ENCODE assay signal across 29 mouse cellular contexts in genomic region chr1:77338346-77338745, GRCm38 (mm10).
DNase-seq lines count a peak whose midpoint lies in the region; ATAC-seq and TF ChIP-seq lines count a peak whose summit lies in the region.
"Had no signal": no experiment of that assay in that cellular context is flagged by ENCODE, and none has a peak within 500 bp of the region (broad histone marks: within the 10 kb centered on the region; RNA-seq: fewer than 3 reads in every experiment).

No protein-coding gene starts in this region.

- no peak overlapping the region for H3K4me3 ChIP-seq in stomach, embryonic 16.5 days (replicated peaks; ENCODE audit: low read length)
- no peak overlapping the region for H3K4me3 ChIP-seq in stomach, postnatal 0 days (ENCODE audit: low read depth, low read length)
- H3K4me3 ChIP-seq in embryonic facial prominence, embryonic 12.5 days: no peak overlapping the region
- H3K4me3 ChIP-seq in midbrain, embryonic 10.5 days: no peak overlapping the region
- H3K4me3 ChIP-seq: forebrain, embryonic 13.5 days; hindbrain, embryonic 12.5 days; liver, embryonic 13.5 days had no signal

- H3K4me1 ChIP-seq in stomach, embryonic 16.5 days (ENCODE audit: control insufficient read depth, insufficient read depth, low read length): no peaks in the 10 kb centered on the region; the same call in 1 of the 2 replicates
- H3K4me1 ChIP-seq in stomach, postnatal 0 days (replicated peaks; ENCODE audit: control insufficient read depth, insufficient read depth): no peaks in the 10 kb centered on the region
- peaks cover 20% of the 10 kb centered on the region for H3K4me1 ChIP-seq in embryonic facial prominence, embryonic 12.5 days
- peaks cover 11% of the 10 kb centered on the region for H3K4me1 ChIP-seq in midbrain, embryonic 10.5 days
- H3K4me1 ChIP-seq: hindbrain, embryonic 12.5 days; liver, embryonic 13.5 days had no signal

- ATAC-seq in stomach, embryonic 16.5 days (ENCODE audit: insufficient read depth, low FRiP score): peak; percentile 44; the same call in 1 of the 2 replicates
- ATAC-seq in stomach, postnatal 0 days (ENCODE audit: low FRiP score, low TSS enrichment): no peak
- no peak for ATAC-seq in embryonic facial prominence, embryonic 12.5 days (ENCODE audit: insufficient number of reproducible peaks, insufficient read depth, low FRiP score, low TSS enrichment)
- ATAC-seq: CD4-positive, CD25-positive, alpha-beta regulatory T cell, adult 4 months; forebrain, embryonic 13.5 days; lung, postnatal 0 days; midbrain, embryonic 16.5 days had no signal

- no peaks in the 10 kb centered on the region for H3K9me3 ChIP-seq in stomach, embryonic 16.5 days (replicated peaks; ENCODE audit: control insufficient read depth, low read length)
- H3K9me3 ChIP-seq in stomach, postnatal 0 days (ENCODE audit: control insufficient read depth, low read length): no peaks in the 10 kb centered on the region
- no peaks in the 10 kb centered on the region for H3K9me3 ChIP-seq in embryonic facial prominence, embryonic 12.5 days
- H3K9me3 ChIP-seq in midbrain, embryonic 10.5 days (replicated peaks): no peaks in the 10 kb centered on the region
- H3K9me3 ChIP-seq: forebrain, embryonic 13.5 days; hindbrain, embryonic 12.5 days; liver, embryonic 13.5 days had no signal

- peak overlapping the region; percentile 5; the same call in 1 of the 2 replicates for H3K27ac ChIP-seq in stomach, embryonic 16.5 days (ENCODE audit: low read length)
- H3K27ac ChIP-seq in stomach, postnatal 0 days (replicated peaks): no peak overlapping the region
- H3K27ac ChIP-seq in embryonic facial prominence, embryonic 12.5 days: 0 out of 2 replicates have a peak overlapping the region, but pooled peaks have one; percentile 30
- H3K27ac ChIP-seq in midbrain, embryonic 10.5 days (replicated peaks): no peak overlapping the region
- H3K27ac ChIP-seq: forebrain, embryonic 13.5 days; hindbrain, embryonic 12.5 days; liver, embryonic 13.5 days; macrophage had no signal

- H3K27me3 ChIP-seq in stomach, embryonic 16.5 days (ENCODE audit: control insufficient read depth, insufficient read depth, low read length): no peaks in the 10 kb centered on the region
- no peaks in the 10 kb centered on the region for H3K27me3 ChIP-seq in stomach, postnatal 0 days (ENCODE audit: control insufficient read depth, insufficient read depth, low read length)
- no peaks in the 10 kb centered on the region for H3K27me3 ChIP-seq in embryonic facial prominence, embryonic 12.5 days
- no peaks in the 10 kb centered on the region for H3K27me3 ChIP-seq in midbrain, embryonic 10.5 days (ENCODE audit: low read depth, poor library complexity, severe bottlenecking)
- H3K27me3 ChIP-seq: forebrain, embryonic 13.5 days; hindbrain, embryonic 12.5 days; liver, embryonic 13.5 days had no signal

- no peak for TF ChIP-seq CTCF in stomach, postnatal 0 days (IDR thresholded peaks at IDR 0.05; ENCODE audit: low read depth)

- H3K36me3 ChIP-seq in stomach, embryonic 16.5 days (ENCODE audit: control insufficient read depth, insufficient read depth, low read length): no peaks in the 10 kb centered on the region
- no peaks in the 10 kb centered on the region for H3K36me3 ChIP-seq in stomach, postnatal 0 days (ENCODE audit: control insufficient read depth, insufficient read depth, low read length)
- H3K36me3 ChIP-seq in embryonic facial prominence, embryonic 12.5 days: no peaks in the 10 kb centered on the region
- no peaks in the 10 kb centered on the region for H3K36me3 ChIP-seq in midbrain, embryonic 10.5 days
- H3K36me3 ChIP-seq: hindbrain, embryonic 12.5 days; liver, embryonic 13.5 days had no signal

- intact Hi-C loops in left cerebral cortex, postnatal 4 days (cut with DNase I): no loop called here
- intact Hi-C loops in left cerebral cortex, postnatal 10 days (cut with DNase I): no loop called here

- DNase-seq in stomach, postnatal 0 days (ENCODE audit: low spot score): no peak
- peak; percentile 26 for DNase-seq in hindlimb bud, embryonic 11.5 days (ENCODE audit: extremely low spot score, low read depth, low spot score)
- DNase-seq in yolk sac, embryonic 10.5 days (ENCODE audit: low spot score): peak; percentile 20
- no peak for DNase-seq in left cerebral cortex, postnatal 4 days
- DNase-seq in midbrain, embryonic 10.5 days (ENCODE audit: low spot score): no peak
- no peak for DNase-seq in left cerebral cortex, postnatal 10 days (ENCODE audit: extremely low spot score in 1 of 2, low spot score in 2 of 2)
- DNase-seq: adrenal gland, adult 2 months; adrenal gland, postnatal 36 days; cerebellum, adult 8-10 months; cerebellum, postnatal 36 days; gastrocnemius, postnatal 25 days; heart, adult 18-20 months; heart, postnatal 36 days; kidney, adult 18-20 months; kidney, postnatal 36 days; liver, embryonic 13.5 days; lung, adult 18-20 months; right cerebral cortex, adult 18-20 months; right cerebral cortex, postnatal 4 days; thymus, postnatal 4 days had no signal

- TF ChIP-seq EP300 in stomach, postnatal 0 days (optimal IDR thresholded peaks at IDR 0.05): no peak

- H3K4me2 ChIP-seq in stomach, embryonic 16.5 days (ENCODE audit: low read depth, low read length): no peak overlapping the region
- no peak overlapping the region for H3K4me2 ChIP-seq in stomach, postnatal 0 days (replicated peaks; ENCODE audit: low read depth)
- no peak overlapping the region for H3K4me2 ChIP-seq in embryonic facial prominence, embryonic 12.5 days (replicated peaks)
- H3K4me2 ChIP-seq: forebrain, embryonic 13.5 days; heart, embryonic 11.5 days; hindbrain, embryonic 12.5 days; liver, embryonic 13.5 days had no signal

- 27% methylated on average over 6 of the region's 6 CpGs for WGBS in stomach, embryonic 16.5 days
- WGBS in stomach, postnatal 0 days: 31% methylated on average over 6 of the region's 6 CpGs
- WGBS in embryonic facial prominence, embryonic 12.5 days: 45% methylated on average over 6 of the region's 6 CpGs
- 72% methylated on average over 6 of the region's 6 CpGs for whole genome bisulfite sequencing in midbrain, embryonic 10.5 days

- H3K9ac ChIP-seq in stomach, embryonic 16.5 days (ENCODE audit: low read length): no peak overlapping the region
- H3K9ac ChIP-seq in stomach, postnatal 0 days (ENCODE audit: low read length): no peak overlapping the region
- H3K9ac ChIP-seq in embryonic facial prominence, embryonic 12.5 days: no peak overlapping the region
- H3K9ac ChIP-seq: forebrain, embryonic 13.5 days; hindbrain, embryonic 12.5 days; liver, embryonic 13.5 days had no signal

Comparison
In these comparisons a context has a peak if more than half of its experiments do, and no peak if none do; other contexts are left out.
1. H3K27ac ChIP-seq: peak in stomach, embryonic 16.5 days (single experiment) and embryonic facial prominence, embryonic 12.5 days (single experiment); none in stomach, postnatal 0 days (single experiment) and midbrain, embryonic 10.5 days (single experiment).
2. DNase-seq: peak in hindlimb bud, embryonic 11.5 days (single experiment) and yolk sac, embryonic 10.5 days (single experiment); none in stomach, postnatal 0 days (single experiment), left cerebral cortex, postnatal 4 days (single experiment), midbrain, embryonic 10.5 days (single experiment) and left cerebral cortex, postnatal 10 days (0 of 2).